Mouse (Mus musculus): Measurements from ENCODE around the gene Hoxa6.

Hoxa6 gene

GRCm38 (mm10) chr6:52166431-52167077 lies 42.0 kb downstream of the Hoxa6 start:
- peak; percentile 19 to 67 for DNase-seq (ENCODE audit: inconsistent age in 2 of 2, low spot score in 1 of 2)

- peak; percentile 48 to 83 for DNase-seq (ENCODE audit: inconsistent age in 2 of 2, low spot score in 1 of 2)
These were observed 42.8 kb downstream of the Hoxa6 start for GRCm38 (mm10) chr6:52165441-52166370.

GRCm38 (mm10) chr6:52164626-52165440 lies 43.7 kb downstream of the Hoxa6 start, which contains the start of gene Hoxa2:
TSS of gene Hoxa2 (minus strand) at chr6:52164831.
- DNase-seq (ENCODE audit: inconsistent age in 2 of 2, low spot score in 1 of 2), result peak; percentile 59 to 87

GRCm38 (mm10) chr6:52164051-52164625 lies 44.4 kb downstream of the Hoxa6 start:
- peak in 1 of 2 experiments; percentile 47 for DNase-seq (ENCODE audit: inconsistent age in 2 of 2, low spot score in 1 of 2)

- DNase-seq (ENCODE audit: inconsistent age in 2 of 2, low spot score in 1 of 2), result peak; percentile 37 to 85
These were observed 45.0 kb downstream of the Hoxa6 start for GRCm38 (mm10) chr6:52163366-52164031.

GRCm38 (mm10) chr6:52162611-52163365 lies 45.7 kb downstream of the Hoxa6 start:
- peak in 1 of 2 experiments; percentile 81 for DNase-seq (ENCODE audit: inconsistent age in 2 of 2, low spot score in 1 of 2)

- no peak for DNase-seq (ENCODE audit: inconsistent age in 2 of 2, low spot score in 1 of 2)
These were observed 46.5 kb downstream of the Hoxa6 start for GRCm38 (mm10) chr6:52162093-52162380.

- peak in 1 of 2 experiments; percentile 67 for DNase-seq (ENCODE audit: inconsistent age in 2 of 2, low spot score in 1 of 2)
These were observed 47.0 kb downstream of the Hoxa6 start for GRCm38 (mm10) chr6:52161336-52162092.

- peak; percentile 71 to 88 for DNase-seq (ENCODE audit: inconsistent age in 2 of 2, low spot score in 1 of 2)
These were observed 47.8 kb downstream of the Hoxa6 start for GRCm38 (mm10) chr6:52160511-52161335.

- peak; percentile 49 to 83 for DNase-seq (ENCODE audit: inconsistent age in 2 of 2, low spot score in 1 of 2)
These were observed 48.5 kb downstream of the Hoxa6 start for GRCm38 (mm10) chr6:52159979-52160378.

- DNase-seq (ENCODE audit: inconsistent age in 2 of 2, low spot score in 1 of 2), result peak; percentile 62 to 84
These were observed 49.3 kb downstream of the Hoxa6 start for GRCm38 (mm10) chr6:52159164-52159761.

GRCm38 (mm10) chr6:52158276-52159051 lies 50.1 kb downstream of the Hoxa6 start, which contains the start of gene Hoxa1:
TSS of gene Hoxa1 (minus strand) at chr6:52158317.
- peak; percentile 90 to 96 for DNase-seq (ENCODE audit: inconsistent age in 2 of 2, low spot score in 1 of 2)

GRCm38 (mm10) chr6:52157466-52158275 lies 50.9 kb downstream of the Hoxa6 start:
- DNase-seq (ENCODE audit: inconsistent age in 2 of 2, low spot score in 1 of 2), result peak in 1 of 2 experiments; percentile 45

- peak; percentile 6 to 19 for DNase-seq (ENCODE audit: inconsistent age in 2 of 2, low spot score in 1 of 2)
These were observed 51.8 kb downstream of the Hoxa6 start for GRCm38 (mm10) chr6:52156551-52157200.
